Mouse (Mus musculus) cerebellum, postnatal 4 days (tissue): ENCODE measurements around the gene Mvd.
A peak's percentile ranks its signal among the peaks of the same experiment; 100 is the strongest.

Source experiments
- DNase-seq, 2 experiments: peaks; one replicate each; pipeline ENCODE4 v3.0.0; 2022; ENCODE audit warnings: low spot score in 2 of 2, mixed read lengths in 1 of 2

Gene Mvd

GRCm38 (mm10) chr8:122427607-122428006 is 15.6 kb downstream of the Mvd start:
- no peak for DNase-seq

GRCm38 (mm10) chr8:122426145-122426544 is 17.1 kb downstream of the Mvd start:
- no peak for DNase-seq

GRCm38 (mm10) chr8:122423659-122424058 is 19.6 kb downstream of the Mvd start:
- DNase-seq, result no peak

GRCm38 (mm10) chr8:122423217-122423616 is 20.0 kb downstream of the Mvd start:
- DNase-seq, result no peak

- no peak for DNase-seq
Measured at GRCm38 (mm10) chr8:122421376-122422070, 21.7 kb downstream of the Mvd start, which contains the start of gene Il17c. Gene Il17c, plus strand, starts transcription at chr8:122422020.

GRCm38 (mm10) chr8:122419881-122420555 is 23.2 kb downstream of the Mvd start:
- DNase-seq, result peak in 1 of 2 experiments; percentile 50

GRCm38 (mm10) chr8:122415554-122415953 is 27.7 kb downstream of the Mvd start:
- DNase-seq, result no peak

- no peak for DNase-seq
Measured at GRCm38 (mm10) chr8:122414311-122414710, 28.9 kb downstream of the Mvd start.

GRCm38 (mm10) chr8:122407678-122408077 is 35.5 kb downstream of the Mvd start:
- DNase-seq, result no peak

- no peak for DNase-seq
Measured at GRCm38 (mm10) chr8:122405146-122405805, 37.9 kb downstream of the Mvd start.

- no peak for DNase-seq
Measured at GRCm38 (mm10) chr8:122398186-122398585, 45.0 kb downstream of the Mvd start.

GRCm38 (mm10) chr8:122395291-122395690 is 47.9 kb downstream of the Mvd start:
- no peak for DNase-seq

GRCm38 (mm10) chr8:122393717-122394116 is 49.5 kb downstream of the Mvd start:
- no peak for DNase-seq

- DNase-seq, result no peak
Measured at GRCm38 (mm10) chr8:122390758-122391157, 52.5 kb downstream of the Mvd start.

- DNase-seq, result no peak
Measured at GRCm38 (mm10) chr8:122389357-122389756, 53.9 kb downstream of the Mvd start.
